Mouse (Mus musculus) stomach, postnatal 0 days (tissue): ENCODE results near the gene Nat8f5.
A peak's percentile ranks its signal among the peaks of the same experiment; 100 is the strongest.
"Not testable (repeated sequence)": the region's sequence is repeated elsewhere in the genome, so short reads cannot be mapped to it uniquely, and the experiment has no call there.

ENCODE experiments used
- CTCF ChIP-seq: IDR thresholded peaks from 2 replicates; pipeline ENCODE4 v1.5.1; 2016; ENCODE audit warnings: antibody characterized with exemption, low read depth, mild to moderate bottlenecking, moderate library complexity
- EP300 ChIP-seq: optimal IDR thresholded peaks from 2 replicates; pipeline ENCODE3; 2016; ENCODE audit warnings: antibody characterized with exemption

- TF ChIP-seq EP300, result not testable (repeated sequence)
- TF ChIP-seq CTCF, result peak; percentile 61
These were observed 16.5 kb upstream of the Nat8f5 start for GRCm38 (mm10) chr6:85837307-85837706.
